Mouse (Mus musculus) cerebellum, postnatal 14 days (tissue): ENCODE data around the gene Id1.

Experiments used
- DNase-seq, 2 experiments: peaks; one replicate each; pipeline ENCODE4 v3.0.0; 2021; ENCODE audit warnings: mixed read lengths in 2 of 2

Gene Id1

DNA sequence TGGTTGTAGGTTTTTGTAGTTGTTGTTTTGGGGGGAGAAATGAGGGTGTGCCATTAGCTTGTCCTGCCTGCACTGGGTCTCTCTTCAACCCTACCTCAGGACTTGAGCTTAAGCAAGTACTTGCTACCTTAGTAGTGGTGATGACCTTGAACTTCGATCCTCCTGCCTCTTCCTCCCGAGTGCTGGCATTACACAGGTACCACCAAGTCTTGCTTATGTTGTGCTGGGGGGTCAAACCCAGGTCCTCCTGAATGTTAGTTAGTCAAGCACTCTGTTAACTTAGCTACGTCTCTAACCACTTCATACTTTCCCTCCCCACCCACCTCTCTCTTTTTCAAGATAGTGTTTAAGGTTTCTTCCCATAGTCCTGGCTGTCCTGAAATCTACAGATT lies 11.7 kb upstream of the Id1 start:
- no peak for DNase-seq

DNA sequence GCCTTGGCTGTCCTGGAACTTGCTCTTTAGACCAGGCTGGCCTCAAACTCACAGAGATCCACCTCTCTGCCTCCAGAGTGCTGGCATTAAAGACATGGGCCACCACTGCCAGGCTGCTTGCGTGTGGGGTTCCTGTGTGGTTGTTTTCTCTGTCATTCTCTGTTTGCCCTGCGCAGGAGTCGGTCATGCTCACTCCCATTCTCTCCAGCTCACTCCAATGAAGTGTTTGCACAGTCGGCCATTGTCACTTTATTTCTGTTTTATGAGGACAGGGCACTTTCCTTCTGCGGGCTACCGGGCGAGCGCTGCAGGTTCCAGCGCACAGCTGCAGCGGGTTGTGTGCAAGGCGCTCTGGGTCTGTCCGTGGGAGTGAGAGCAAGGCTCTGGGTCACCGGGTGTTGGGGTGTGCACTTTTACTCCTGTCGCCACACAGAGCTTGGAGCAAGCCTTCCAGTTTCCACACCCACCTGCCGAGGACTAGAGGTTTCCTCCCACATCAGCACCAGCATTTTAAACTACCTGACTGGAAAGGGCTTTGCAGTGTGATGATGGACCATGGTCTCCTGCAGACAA lies 10.8 kb upstream of the Id1 start:
- no peak for DNase-seq

DNA sequence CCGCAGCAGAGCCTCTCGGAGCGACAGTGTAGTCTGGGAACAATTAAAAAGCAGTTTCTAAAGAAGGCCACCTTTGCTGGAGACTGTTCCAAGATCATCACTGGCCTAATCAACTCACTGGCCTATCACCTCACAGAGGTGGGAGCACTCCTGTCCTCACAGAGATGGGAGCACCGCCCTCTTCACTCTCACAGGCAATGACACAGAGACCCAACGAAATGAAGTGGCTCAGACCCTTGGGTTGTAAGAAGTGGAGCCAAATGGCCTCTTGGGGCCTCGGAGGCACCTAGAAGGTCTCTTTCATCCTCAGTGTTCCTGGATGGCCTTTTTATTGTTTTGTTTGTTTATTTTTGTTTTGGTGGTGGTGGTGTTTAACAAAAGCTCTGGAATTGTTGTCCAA lies 9.8 kb upstream of the Id1 start:
- no peak for DNase-seq

DNA sequence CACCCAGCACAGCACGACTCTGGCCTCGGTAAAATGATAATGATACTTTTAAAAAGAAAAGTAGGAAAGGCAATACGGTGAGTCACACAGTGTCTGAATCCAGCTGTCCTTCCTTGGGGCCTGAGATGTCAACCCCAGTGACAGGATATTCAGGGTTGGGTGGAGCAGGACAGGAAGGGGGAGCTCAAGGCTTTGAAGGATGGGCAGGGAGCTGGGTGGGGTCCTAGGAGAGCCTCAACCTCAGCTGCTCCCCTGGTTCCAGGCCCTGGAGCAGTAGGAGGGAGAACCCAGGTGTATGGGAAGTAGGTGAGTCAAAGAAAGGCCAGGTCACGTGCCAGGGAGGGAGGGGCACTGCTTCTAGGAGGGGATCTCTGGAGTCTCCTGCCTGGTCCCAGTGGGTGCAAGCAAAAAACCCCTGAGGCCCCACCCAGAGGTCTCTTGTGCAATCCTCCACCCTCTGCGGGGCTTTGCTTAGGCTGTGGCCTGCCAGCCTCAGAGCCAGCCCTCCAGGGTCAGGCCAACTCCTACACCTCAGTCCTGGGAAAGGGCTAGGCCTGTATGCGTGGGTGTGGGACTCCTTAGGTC lies 9.2 kb upstream of the Id1 start:
- no peak for DNase-seq

DNA sequence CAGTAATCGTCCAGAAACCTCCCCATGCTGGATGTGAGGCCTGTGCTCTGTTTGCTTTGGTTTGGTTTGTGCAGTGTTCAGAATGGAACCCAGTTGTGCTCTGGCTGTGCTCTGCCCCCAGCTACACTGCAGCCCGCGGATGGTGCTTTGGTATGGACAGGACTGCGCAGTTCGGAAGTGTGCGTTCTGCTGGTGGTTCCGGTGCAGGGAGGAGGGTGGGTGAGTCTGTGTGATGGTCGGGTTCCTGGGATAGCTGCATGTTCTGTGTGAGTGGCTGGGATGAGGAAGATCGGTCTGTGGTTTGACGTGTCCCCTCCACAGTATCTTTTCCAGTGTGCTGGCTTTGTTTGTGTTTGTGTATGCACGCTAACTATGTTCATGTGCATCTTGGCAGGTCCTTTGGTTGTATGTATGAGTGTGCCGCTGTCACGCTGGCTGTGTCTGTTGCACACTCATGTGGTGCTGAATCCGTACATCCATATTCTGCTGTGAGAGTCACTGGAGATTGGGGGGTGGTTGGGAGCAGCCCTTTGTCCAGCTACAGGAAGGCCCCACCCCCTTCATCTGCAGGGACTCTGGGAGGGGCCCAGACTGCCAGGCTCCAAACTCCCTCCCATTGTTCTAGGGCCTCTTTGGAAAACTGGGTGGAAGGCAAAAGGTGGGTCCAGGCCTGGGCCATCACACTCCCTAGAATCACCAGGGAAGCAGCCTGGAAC lies 8.1 kb upstream of the Id1 start:
- no peak for DNase-seq

DNA sequence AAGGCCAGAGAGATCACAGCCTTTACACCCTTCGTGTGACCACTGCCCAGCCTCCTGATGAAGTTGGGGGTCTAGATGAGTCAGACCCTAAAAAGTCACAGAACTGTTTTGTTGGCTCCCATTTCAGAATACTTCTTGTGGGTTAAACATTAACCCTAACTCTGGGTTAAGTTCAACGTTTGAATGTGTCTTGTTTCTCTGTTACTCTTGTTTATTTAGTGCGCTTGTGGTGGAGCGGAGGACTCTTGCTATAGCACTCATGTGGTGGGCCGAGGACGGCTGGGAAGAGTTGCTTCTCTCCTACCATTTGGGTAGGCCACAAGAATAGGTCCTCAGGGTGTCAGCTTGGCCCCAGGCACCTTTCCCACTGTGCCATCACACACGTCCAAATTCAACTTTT lies 7.5 kb upstream of the Id1 start:
- DNase-seq = no peak

DNA sequence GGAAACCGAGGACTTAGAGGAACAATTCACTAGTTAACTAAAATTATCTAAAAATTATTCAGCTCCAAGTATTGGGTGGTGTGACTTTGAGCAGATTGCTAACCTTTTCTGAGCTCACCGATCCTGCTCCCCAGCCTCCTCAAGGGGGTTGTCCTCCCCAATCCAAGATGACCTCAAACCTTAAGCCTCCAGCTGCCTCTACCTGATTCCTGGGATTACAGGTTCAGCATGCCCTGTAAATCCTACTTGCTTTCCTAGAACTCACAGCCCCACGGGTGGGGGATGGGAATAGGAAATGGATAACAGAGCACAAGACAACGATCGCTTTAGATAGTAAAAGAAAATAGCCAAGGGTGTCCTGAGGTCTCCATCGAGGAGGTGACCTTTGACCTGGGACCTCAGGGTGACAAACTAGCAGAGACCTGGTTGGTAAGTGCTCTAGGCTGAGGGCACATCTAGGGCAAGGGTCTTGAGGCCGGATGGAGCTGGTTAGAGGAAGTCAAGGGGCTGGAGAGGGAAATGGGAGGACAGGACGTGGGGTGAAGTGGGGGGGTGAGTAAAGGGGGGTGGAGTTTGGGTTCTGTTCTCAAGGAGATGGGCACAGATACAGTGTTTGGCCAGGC lies 6.9 kb upstream of the Id1 start:
- DNase-seq = no peak

DNA sequence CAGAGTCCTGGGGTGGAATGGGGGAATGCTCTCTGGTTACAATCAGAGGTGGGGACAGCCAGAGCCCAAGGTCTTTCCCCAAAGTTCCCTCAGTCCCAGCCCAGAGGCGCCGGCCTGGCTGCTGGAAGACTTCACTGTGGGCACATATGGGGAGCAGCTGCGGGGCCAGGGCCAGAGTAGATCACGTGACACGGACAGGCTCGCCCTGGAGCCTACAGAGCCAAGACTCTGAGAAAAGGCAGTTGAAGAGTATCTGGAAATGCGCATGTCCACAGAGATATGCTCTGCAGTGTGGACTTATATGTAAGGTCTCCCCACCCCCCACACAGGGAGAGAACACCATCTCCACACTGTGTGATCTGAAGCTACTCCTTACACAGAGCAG lies 6.4 kb upstream of the Id1 start:
- DNase-seq = no peak

DNA sequence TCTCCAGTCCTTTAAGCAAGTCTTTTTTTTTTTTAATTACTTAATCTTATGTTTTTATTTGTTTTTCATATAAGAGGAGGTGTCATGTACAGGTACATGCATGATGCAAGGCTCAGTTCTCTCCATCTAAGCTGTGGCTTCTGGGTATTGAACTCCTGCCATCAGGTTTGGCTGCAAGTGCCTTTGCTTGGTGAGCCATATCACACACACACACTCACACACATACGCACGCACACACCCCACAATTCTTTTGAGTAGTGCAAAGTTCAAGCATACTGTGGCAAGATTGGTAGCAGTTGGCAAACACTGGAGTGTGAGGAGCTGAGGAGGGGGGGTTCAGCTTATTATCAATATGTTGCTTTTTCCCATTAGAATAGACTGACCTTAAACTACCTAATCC lies 2.9 kb upstream of the Id1 start:
- DNase-seq = peak in 1 of 2 experiments; percentile 34

DNA sequence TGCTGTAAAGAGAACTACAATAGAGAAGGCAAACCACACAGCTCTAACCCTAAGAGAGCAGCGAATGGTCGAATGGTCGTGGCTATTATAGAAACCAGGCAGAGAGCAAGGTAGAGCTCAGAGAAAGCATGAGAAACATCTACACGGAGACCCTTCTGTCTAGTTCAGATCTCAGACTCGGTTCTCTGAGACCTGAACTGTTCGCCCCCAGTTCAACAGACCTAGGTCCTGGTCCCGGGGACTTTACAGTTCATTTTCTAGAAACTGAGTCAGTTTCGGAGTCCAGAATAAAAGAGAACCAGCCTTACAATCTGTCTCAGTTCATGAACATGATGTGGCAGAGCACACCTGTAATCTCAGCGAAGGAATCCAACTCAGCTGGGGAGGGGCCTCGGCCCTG lies 1.6 kb upstream of the Id1 start:
- no peak for DNase-seq

DNA sequence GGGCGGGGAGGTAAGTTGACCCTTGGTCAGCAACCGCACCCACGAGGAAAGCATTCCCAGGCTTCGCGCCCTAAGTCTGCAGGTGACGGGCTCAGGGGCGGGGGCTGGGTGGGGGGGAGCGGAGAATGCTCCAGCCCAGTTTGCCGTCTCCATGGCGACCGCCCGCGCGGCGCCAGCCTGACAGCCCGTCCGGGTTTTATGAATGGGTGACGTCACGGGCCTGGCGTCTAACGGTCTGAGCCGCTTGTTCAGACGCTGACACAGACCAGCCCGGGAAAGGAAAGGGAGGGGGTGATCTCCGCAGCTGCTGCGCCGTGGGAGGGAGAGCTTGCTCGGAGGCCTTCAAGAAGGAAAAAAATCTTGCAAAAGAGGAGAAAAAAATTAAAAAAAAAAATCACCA lies 1.1 kb upstream of the Id1 start:
- peak; percentile 89 to 94 for DNase-seq

DNA sequence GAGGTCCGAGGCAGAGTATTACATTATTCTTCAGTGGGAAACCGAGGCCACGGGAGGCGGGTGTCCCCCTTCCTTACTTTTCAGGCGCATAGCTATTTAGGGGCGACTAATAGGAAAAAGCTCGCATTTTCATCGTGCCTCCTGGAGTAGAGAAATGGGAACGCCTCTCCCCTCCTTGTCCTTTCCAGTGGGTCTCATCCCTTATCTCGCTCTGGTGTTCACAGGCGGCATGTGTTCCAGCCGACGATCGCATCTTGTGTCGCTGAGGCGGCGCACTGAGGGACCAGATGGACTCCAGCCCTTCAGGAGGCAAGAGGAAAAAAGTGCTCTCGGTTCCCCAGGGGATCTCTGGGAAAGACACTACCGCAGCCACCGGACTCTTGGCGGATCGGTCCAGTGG lies 697 bp downstream of the Id1 start:
- DNase-seq = peak; percentile 43 to 56

DNA sequence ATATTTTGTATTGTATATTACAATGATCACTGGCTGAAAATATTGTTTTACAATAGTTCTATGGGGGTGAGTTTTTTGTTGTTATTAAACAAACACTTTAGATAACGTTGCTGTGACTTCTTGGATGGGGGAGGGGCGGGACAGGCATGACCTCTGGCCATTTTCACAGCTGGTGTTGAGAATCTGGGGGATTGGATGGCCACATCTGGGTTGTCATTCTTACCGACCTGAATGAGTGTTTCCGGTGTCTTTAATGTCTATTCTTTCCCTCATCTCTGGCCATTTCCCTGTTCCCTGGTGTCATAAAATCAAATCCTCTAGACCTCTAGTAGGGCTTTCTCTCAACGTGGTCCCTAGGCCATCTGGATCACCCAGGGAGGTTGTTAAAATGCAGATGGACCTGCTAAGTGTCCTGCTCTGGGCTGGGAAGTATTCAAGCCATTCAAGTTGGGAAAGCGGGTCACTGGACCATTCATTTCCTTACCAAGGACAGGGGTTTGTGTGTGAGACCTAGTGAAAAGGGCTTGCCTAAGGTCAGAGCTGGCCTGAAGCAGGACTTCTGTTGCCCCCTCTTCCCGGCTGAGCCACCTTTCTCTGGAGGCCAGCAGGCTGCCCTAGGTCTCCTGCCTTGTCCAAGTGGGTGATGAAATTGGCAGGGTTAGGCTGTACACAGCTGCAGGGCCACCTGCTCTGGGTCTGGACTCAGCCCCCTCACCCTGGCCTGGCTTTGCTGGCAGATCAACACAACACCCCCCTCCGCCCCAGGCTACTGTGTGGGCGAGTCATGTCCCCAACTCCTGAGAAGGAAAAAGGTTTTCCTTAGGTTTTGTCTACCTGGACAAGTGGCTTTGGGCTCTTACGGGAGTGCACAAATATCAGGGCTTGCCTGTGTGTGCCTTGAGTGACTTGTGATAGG lies 1.5 kb downstream of the Id1 start:
- DNase-seq = peak in 1 of 2 experiments; percentile 40

DNA sequence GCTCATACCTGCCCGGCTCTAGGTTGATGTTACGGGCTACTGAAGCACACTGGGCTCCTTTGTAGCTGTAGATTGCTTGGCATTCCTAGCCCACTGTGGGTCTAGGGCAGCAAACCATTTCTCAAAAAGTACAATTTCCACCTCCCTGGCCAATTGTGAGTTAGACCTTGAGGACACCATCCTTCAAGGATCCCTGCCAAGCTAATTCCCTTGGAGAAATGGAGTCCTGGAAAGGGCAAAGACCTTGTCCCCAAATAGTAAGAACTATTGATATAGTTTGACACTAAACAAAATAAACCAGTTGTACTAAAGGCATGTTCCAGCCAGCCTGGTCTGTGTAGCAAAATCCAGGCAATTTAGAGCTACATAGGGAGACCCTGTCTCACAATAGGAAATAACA lies 2.3 kb downstream of the Id1 start:
- no peak for DNase-seq

DNA sequence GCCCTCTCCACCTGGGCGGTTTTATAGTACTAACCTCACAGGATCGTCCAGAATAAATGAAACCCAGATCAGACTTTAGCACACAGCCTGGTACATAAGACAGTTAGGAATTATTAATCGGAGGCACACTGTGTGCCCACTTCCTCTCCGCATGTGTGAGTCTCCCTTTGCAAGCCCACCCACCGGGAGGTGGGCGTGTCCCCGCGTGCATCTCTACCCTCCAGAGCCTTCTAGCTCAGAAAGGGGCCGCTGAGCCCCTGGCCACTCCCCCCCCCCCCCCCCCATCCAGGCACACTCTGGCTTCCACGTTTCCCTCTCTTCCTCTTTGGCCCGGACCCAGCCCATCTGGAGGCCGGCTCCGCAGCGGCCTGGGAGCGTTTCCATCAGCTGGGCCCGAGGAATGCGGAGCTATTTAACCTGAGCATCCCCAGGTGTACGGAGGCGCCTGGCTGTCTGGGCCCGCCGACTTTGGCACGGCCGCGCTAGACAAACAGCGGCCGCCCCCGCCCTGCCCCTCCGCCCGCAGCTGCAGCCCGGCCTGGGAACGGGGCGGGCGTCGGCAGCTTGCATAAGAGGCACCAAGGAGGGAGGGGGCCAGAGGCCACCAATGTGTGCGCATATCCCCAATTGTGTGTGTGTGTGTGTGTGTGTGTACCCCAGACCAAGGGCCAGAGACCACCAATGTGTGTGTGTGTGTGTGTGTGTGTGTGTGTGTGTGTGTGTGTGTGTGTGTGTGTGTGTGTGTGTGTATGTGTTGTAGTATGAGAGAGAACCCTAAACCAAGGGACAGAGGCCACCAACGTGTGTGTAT lies 3.2 kb downstream of the Id1 start:
- DNase-seq = peak; percentile 48 to 64

DNA sequence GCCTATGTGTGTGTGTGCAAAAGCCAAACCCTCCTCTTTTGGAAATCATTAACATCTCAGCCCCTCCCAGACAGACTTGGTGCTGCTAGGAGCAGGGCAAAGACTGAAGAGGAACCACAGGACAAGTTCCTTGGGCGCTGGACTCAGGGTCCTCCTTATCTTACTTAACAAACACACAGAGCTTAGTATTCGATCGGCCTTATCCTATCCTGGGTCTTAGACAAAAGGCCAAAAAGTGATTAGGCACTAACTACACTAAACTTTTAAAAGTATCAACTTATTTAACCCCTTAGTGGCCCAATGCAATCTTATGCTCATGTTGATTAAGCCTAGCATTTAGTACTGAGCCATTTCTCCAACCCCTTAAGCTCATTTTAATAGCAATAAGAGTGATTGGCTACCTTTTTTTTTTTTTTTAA lies 3.8 kb downstream of the Id1 start:
- no peak for DNase-seq

DNA sequence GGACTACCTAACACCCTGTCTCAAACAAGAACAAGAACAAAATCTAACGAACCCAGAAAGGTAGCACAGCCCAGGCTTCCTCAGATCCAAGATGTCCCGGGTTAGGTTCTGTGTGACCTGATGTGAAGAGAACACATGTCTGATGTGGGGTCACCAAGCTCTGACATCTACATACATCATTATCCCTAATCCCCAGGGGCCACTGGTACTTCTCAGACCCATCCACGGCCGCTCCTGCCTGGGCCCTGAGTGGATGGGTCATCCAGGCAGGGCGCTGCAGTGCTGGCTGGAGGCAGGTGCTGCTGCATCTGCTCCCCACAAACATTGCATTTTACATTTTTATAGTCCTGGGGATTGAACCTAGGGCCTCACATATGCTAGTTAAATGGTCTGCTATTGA lies 4.4 kb downstream of the Id1 start:
- no peak for DNase-seq

DNA sequence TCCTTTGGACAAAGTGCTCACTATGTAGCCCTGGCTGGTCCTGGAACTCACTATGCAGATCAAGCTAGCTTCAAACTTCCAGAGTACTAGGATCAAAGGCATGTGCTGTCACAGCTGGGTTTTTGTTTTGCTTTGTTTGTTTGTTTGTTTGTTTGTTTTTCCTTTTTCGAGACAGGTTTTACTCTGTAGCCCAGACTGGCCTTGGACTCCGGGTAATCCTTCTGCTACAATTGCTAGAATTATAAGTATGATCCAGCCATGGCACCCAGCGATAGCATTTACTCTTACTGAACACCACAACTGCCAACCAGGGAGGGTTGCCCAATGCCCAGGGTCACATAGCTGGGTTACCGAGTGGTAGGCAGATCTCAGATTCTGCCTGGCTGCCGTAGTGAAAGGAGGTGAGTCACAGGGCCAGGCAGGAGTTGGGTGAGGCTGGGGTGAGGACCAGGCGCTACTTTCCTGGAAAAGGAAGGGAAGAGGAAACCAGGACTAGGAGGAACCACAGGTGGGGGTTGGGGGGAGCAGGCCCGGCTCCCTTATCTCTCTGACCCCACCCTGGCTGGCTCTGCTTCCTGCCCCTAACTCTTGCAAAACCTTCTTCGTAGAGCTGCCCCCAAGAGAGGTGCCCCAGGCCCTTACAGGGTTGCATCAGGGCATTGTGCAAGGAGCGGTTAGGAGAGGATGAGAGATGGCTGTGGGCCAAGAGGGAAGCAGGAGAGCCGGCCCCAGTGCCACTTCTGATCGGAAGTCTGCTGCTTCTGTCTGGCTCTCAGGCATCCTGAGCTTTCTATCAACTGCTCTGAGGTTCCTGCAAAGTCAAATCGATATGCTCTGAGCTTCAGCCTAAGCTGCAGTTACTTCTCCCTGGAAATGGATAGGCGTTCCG lies 5.3 kb downstream of the Id1 start:
- DNase-seq = peak; percentile 31 to 57

DNA sequence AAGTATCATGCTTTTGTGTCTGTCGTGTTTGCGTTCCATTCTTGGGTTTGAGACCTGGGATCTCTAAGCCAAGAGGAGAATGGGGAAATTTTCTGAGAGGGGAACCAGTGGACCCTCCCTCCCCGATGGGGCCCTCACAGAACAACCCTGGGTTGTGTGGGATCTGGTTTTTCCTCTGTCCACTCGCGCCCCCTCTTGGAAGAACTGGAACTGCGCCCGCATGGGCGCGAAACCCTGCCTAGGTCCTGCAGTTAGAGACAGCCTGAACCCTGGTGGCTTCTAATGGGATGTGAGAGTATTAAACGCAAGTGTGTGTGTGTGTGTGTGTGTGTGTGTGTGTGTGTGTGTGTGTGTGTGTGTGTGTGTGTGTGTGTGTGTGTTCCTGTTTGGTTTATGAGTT lies 6.4 kb downstream of the Id1 start:
- DNase-seq = peak; percentile 69 to 85

DNA sequence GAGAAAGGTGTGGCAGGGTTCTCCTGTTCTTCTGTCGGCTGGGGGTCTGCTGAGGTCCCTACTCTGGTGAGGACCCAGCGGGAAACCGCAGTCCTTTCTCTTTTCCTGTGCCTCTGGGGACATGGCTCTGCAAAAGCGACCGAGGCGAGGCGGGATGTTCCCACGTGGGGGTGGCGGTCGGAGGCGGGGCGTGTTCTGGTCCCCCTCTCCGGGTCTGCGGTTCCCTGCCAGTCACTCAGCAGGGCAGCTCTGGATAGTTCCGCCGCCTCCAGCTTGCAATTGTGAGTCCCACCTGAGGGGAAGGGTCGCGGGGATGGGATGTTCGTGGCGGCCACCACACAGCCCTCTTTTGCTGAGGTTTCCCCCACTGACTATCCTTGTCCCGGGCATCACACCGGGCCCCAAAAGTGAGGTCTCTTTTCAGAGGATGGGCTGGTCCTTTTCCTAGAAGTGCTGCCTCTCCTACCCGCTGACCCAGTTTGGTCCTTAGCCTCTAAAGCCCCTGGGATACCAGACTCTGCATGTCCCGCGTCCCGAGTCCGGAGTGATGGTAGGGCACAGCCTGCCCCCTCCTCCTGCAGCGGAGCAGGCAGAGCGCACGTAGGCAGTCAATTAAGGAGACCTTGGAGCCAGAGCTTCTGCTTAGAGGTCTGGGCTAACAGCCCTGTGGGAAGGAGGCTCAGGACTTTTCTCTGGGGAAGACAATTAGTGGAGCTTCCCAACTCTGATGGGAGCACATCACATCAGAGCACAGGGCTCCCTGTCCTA lies 18.1 kb downstream of the Id1 start, which contains the start of gene Cox4i2:
TSS of gene Cox4i2 (plus strand) at position 230 of the 768 bp plus-strand sequence.
- DNase-seq = no peak
